Mouse (Mus musculus): ENCODE data around the gene Hmg20a.

Gene Hmg20a

GRCm38 (mm10) chr9:56533916-56534315 is 115.5 kb downstream of the Hmg20a start:
- peak; percentile 45 to 52 for DNase-seq

GRCm38 (mm10) chr9:56534727-56535126 is 116.3 kb downstream of the Hmg20a start:
- DNase-seq, result no peak

GRCm38 (mm10) chr9:56535361-56535760 is 117.0 kb downstream of the Hmg20a start:
- DNase-seq, result no peak

- no peak for DNase-seq
These were observed 121.6 kb downstream of the Hmg20a start for GRCm38 (mm10) chr9:56540051-56540450.

- no peak for DNase-seq
These were observed 126.5 kb downstream of the Hmg20a start for GRCm38 (mm10) chr9:56544687-56545475.
